Mouse (Mus musculus): Measurements from ENCODE around the gene Zfp217. TPM values are rescaled to one million over a fixed set of nuclear protein-coding genes. Genes with fewer than 3 reads are reported as not detected.
A peak's percentile ranks its signal among the peaks of the same experiment; 100 is the strongest.

Zfp217 gene
- polyA plus RNA-seq, 1 experiment from 2014 or later = 3.7 TPM

DNA sequence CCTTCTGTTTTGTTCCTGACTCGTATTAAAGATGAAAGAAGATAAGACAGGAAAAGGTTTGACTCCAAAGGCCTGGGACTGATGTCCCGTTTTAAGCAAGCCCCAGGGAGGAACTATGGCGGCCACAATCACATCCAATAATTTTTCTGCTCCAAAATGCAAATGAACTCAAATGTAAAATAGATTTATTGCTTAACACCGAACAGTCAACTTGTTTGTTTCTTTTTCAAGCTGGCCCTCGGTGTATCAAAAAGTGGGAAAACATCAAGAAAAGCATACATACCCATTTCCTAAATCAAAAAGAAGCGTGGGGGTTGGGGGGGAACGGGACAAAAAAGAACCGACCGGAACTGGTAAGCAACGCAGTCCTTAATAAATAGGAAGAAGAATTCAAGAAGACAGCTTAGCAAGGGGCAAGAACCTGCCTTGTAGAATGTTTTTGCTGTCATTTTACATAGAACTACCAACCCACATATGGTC is 15.9 kb downstream of the Zfp217 start:
- Histone ChIP-seq H3K4me3 (peak overlapping the region; percentile 90), H3K4me1 (replicated peaks) (peaks cover 38% of the 10 kb centered on the region)

DNA sequence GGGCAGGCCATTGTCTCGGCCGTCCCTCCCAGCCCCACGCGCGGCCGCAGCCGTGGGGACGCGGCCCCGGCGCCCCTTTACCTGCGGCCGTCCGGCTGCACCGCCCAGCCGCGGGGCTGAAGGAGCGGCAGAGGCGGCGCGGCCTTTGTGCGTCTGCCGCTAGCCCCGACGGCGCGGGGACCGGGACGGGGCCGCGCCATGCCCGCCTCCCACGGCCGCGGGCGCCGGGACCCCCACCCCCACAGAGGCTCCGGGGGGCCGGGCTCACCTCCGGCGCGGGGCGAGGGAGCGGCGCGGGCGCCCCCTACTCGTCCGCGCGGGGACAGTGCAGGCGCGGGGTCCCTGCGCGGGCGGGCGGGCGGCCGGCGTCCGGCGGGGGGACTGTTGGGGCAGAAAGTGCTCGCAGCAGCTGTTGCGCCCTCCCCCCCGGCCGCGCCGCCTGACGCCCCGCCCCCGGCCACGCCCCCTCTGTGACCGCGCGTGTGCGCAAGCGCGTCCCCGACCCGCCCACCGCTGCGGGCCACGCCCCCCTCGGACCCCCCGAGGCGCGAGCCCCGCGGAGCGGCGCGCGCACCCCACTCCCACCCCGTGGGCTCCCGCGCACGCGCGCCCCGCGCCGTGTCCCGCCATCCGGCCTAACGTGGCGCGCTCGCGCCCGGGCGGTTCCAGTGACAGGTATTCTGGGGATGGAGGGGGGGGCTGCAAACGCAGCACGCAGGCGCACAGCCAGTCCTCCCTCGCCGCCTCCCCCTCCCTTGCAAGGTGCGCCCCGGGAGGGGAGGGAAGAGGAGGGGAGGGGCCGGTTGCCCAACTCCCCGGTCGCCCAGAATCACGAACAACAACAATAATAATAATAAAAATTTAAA is 16.9 kb downstream of the Zfp217 start:
- Histone ChIP-seq H3K4me1 (replicated peaks) (peaks cover 45% of the 10 kb centered on the region), H3K9me3 (replicated peaks) (no peaks in the 10 kb centered on the region), H3K4me3 (peak overlapping the region; percentile 90), H3K9ac (peak overlapping the region; percentile 98), H3K27me3 (replicated peaks) (no peaks in the 10 kb centered on the region), H3K4me2 (peak overlapping the region; percentile 79), H3K36me3 (no peaks in the 10 kb centered on the region), H3K27ac (ENCODE audit: poor library complexity, severe bottlenecking) (peak overlapping the region; percentile 97)
- peak; percentile 92 for ATAC-seq (ENCODE audit: insufficient number of reproducible peaks, low FRiP score)
- WGBS = under 1% methylated on average over 105 of the region's 122 CpGs

More for the DNA sequence above, 15.9 kb downstream of the Zfp217 start:
- peak overlapping the region; percentile 79 for H3K4me2 ChIP-seq
- peak overlapping the region; percentile 53 for H3K27ac ChIP-seq (ENCODE audit: poor library complexity, severe bottlenecking)
- no peaks in the 10 kb centered on the region for H3K36me3 ChIP-seq
- H3K9me3 ChIP-seq (replicated peaks) = no peaks in the 10 kb centered on the region
- ATAC-seq (ENCODE audit: insufficient number of reproducible peaks, low FRiP score) = no peak
- WGBS = 10% methylated on average over 10 of the region's 10 CpGs
- H3K9ac ChIP-seq = 0 out of 2 replicates have a peak overlapping the region, but pooled peaks have one; percentile 34
- H3K27me3 ChIP-seq (replicated peaks) = no peaks in the 10 kb centered on the region

DNA sequence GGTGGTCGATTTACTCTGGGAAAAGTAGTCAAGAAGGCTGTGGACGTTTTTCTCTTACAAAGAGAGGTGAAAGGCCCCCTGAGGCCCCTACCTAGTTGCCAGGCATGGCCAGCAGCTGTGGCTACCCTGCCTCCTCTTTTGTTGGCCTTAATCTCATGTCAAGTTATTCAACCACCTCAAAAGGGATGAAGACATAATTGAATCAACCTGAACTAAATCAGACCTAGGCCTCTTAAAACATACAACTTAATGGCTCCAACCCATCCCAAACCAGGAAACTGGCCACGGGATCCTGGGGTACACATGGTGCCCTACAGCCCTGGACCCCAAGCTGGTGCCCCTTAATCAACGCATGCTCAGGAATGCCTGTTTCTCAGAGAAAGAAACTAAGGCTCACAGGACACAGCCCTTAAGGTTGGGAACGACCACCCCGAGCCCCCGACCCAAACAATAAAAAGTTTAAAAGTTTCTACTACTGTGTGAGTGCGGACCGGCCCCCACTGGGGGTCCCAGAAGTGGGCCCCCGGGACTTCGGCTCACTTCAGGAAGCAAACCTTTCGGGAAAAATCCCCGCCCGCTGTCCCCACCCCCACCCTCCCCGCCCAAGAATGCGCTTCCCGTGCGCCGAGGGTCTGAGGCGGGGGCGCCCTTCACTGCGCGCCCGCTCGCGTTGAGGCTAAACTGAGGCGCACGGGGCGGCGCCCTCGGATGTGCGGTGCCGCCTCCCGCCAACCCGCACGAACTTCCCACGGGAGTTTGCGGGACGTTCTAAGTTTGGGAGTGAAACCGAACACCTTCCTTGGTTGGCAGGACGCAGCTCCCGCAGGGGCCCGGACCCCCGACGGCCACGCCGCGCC is 17.8 kb downstream of the Zfp217 start:
- Histone ChIP-seq H3K4me1 (replicated peaks) (peaks cover 53% of the 10 kb centered on the region), H3K4me2 (peak overlapping the region; percentile 79), H3K9me3 (replicated peaks) (no peaks in the 10 kb centered on the region), H3K27ac (ENCODE audit: poor library complexity, severe bottlenecking) (peak overlapping the region; percentile 97), H3K36me3 (peaks cover 2% of the 10 kb centered on the region; the same call in 1 of the 2 replicates), H3K9ac (peak overlapping the region; percentile 98), H3K27me3 (replicated peaks) (no peaks in the 10 kb centered on the region), H3K4me3 (peak overlapping the region; percentile 90)
- WGBS = under 1% methylated on average over 48 of the region's 48 CpGs
- ATAC-seq (ENCODE audit: insufficient number of reproducible peaks, low FRiP score) = peak; percentile 66

DNA sequence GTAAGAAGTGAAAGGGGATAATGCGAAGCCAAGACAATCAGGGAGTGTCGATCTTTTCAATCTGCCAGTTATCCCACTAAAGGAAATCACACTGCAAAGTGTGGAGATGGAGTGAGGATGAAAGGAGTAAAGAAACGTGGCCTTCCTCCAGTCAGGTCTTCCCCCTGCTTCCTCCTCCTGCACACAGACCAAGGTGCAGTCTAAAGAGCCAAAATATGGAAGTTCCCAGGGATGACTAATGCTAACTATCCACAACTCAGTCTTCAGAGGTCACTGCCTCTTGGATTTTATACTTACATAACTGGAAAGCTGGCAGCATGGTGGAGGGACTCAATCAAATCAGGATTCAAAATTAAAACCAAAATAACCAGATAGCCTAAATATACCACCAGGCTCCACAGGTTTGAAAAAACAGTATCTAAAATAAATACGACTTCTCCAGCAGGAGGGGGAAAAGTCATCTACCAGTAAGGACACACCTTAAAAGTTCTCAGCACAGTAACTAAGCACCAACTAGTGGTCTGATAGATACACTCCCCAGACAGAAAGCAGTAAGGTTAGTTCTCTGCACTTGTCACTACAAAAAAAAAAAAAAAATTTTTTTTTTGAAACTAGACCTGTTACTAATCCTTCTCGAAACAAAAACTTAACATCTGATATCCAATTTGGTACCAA is 18.5 kb downstream of the Zfp217 start:
- Histone ChIP-seq H3K4me1 (replicated peaks) (peaks cover 55% of the 10 kb centered on the region), H3K4me3 (peak overlapping the region; percentile 90), H3K27me3 (replicated peaks) (no peaks in the 10 kb centered on the region), H3K27ac (ENCODE audit: poor library complexity, severe bottlenecking) (peak overlapping the region; percentile 97), H3K4me2 (peak overlapping the region; percentile 79), H3K9ac (peak overlapping the region; percentile 98), H3K36me3 (peaks cover 5% of the 10 kb centered on the region; the same call in 1 of the 2 replicates), H3K9me3 (replicated peaks) (no peaks in the 10 kb centered on the region)
- ATAC-seq (ENCODE audit: insufficient number of reproducible peaks, low FRiP score) = no peak
- 13% methylated on average over 5 of the region's 5 CpGs for whole genome bisulfite sequencing

DNA sequence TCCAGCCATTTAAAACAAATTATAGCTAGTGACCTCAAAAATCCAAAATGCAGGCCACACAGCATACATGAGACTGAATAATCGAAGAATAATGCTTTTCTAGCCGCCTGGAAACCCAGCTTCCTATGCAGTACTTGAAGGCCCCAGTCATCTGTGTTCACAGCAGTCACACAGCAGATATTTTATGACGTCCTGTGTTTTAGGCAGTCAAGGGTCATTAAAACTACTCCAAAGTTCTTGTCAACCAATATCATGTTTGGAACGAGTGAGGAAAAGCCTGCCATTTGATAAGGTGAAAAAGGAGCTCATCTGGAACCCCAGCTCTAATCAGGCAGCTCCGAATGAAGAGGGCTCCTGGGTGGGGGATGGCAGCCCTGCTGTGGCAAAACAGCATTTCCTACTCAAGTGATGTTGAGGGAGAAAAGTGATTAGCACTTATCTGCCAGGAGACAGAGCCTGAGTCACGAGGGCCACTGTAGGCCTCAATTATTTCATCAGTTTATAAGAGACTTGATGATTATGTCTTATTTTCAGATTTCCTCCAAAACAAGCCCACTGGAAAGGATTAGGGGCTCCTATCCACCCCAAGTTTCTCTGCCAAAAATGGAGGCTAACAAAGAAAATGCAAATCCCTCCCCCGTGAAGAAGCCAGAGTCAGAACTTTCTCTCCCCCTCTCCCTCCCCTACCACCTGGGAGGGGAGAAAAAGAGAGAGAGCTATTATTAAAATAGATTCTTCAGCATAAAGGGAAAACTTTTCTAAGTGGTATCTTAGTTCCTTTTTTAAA is 19.2 kb downstream of the Zfp217 start:
- H3K9me3 ChIP-seq (replicated peaks) = no peaks in the 10 kb centered on the region
- peaks cover 7% of the 10 kb centered on the region; the same call in 1 of the 2 replicates for H3K36me3 ChIP-seq
- ATAC-seq (ENCODE audit: insufficient number of reproducible peaks, low FRiP score) = no peak
- peak overlapping the region; percentile 46 for H3K9ac ChIP-seq
- 15% methylated on average over 7 of the region's 7 CpGs for WGBS
- peaks cover 51% of the 10 kb centered on the region for H3K4me1 ChIP-seq (replicated peaks)
- H3K27ac ChIP-seq (ENCODE audit: poor library complexity, severe bottlenecking) = peak overlapping the region; percentile 97
- peak overlapping the region; percentile 79 for H3K4me2 ChIP-seq
- peak overlapping the region; percentile 28 for H3K4me3 ChIP-seq
- H3K27me3 ChIP-seq (replicated peaks) = no peaks in the 10 kb centered on the region

DNA sequence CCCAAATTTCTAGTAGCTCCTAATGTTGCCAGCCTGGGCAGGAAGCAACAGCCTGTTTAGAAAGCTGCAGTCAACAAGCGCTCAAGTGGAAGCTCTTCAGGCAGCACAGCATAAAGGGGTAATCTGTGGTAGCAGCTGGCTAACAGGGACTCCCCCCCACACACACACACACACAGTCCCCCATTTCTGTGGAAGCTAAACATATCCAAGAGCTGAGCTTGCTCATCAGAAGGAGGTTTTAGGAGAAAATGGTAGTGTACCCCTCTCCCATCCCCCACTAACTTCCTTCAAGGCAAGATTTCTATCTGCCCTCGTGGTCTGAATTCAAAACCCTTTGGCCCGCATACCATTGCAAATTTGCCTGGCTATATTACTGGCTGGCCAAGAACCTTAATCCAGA is 20.4 kb downstream of the Zfp217 start:
- no peak for ATAC-seq (ENCODE audit: insufficient number of reproducible peaks, low FRiP score)
- Histone ChIP-seq H3K9ac (peak overlapping the region; percentile 20; the same call in 1 of the 2 replicates), H3K27ac (ENCODE audit: poor library complexity, severe bottlenecking) (peak overlapping the region; percentile 6; the same call in 1 of the 2 replicates), H3K4me1 (replicated peaks) (peaks cover 54% of the 10 kb centered on the region), H3K9me3 (replicated peaks) (no peaks in the 10 kb centered on the region), H3K36me3 (peaks cover 16% of the 10 kb centered on the region), H3K4me2 (peak overlapping the region; percentile 31), H3K27me3 (replicated peaks) (no peaks in the 10 kb centered on the region), H3K4me3 (no peak overlapping the region)
- 35% methylated on average over 3 of the region's 3 CpGs for WGBS

DNA sequence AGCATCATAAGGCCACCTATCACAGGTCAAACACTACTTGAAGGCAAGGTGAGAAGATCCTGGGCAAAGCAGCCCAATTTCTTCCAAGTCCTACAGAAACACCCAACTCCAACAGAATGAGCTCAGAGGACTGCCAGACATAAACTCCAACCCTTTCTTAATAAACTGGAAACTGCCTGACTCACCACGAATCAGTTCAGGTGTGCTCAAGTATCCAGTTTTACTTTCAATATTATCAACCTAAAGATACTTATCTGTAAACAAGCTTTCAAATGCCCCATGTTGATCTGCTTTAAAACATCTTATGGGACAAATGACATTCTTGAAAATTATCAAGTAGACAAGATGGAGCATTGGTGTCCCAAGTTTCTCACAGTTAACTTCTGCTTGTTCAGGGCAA is 21.6 kb downstream of the Zfp217 start:
- no peak overlapping the region for H3K27ac ChIP-seq (ENCODE audit: poor library complexity, severe bottlenecking)
- H3K9ac ChIP-seq = no peak overlapping the region
- H3K4me3 ChIP-seq = no peak overlapping the region
- H3K4me1 ChIP-seq (replicated peaks) = peaks cover 63% of the 10 kb centered on the region
- ATAC-seq (ENCODE audit: insufficient number of reproducible peaks, low FRiP score) = no peak
- H3K9me3 ChIP-seq (replicated peaks) = no peaks in the 10 kb centered on the region
- 73% methylated on average over 1 of the region's 1 CpGs for WGBS
- H3K36me3 ChIP-seq = peaks cover 26% of the 10 kb centered on the region
- no peaks in the 10 kb centered on the region for H3K27me3 ChIP-seq (replicated peaks)
- H3K4me2 ChIP-seq = no peak overlapping the region

DNA sequence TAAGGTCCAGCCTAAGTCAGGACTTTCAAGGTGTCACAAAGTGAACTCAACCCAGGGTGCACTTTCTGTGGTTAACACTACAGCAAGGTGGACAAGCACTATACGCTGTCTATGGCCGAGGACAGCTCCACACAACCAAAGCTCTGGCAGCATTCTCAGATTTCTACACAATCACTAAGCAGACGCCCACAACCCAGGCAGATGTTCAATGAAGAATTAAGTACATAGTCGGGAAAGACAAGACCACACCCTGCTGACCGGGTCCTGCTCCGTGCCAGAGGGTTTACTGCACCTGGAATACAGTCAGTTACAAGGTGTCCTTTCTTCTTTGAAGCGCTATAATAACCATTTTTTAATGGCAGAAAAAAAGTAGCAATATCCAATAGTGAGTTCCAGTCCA is 25.7 kb downstream of the Zfp217 start:
- H3K36me3 ChIP-seq = peaks cover 64% of the 10 kb centered on the region
- 81% methylated on average over 7 of the region's 7 CpGs for WGBS
- no peak for ATAC-seq (ENCODE audit: insufficient number of reproducible peaks, low FRiP score)
- no peak overlapping the region for H3K9ac ChIP-seq
- peaks cover 51% of the 10 kb centered on the region for H3K4me1 ChIP-seq (replicated peaks)
- no peaks in the 10 kb centered on the region for H3K27me3 ChIP-seq (replicated peaks)
- no peaks in the 10 kb centered on the region for H3K9me3 ChIP-seq (replicated peaks)
- H3K4me2 ChIP-seq = no peak overlapping the region
- no peak overlapping the region for H3K27ac ChIP-seq (ENCODE audit: poor library complexity, severe bottlenecking)
- no peak overlapping the region for H3K4me3 ChIP-seq

DNA sequence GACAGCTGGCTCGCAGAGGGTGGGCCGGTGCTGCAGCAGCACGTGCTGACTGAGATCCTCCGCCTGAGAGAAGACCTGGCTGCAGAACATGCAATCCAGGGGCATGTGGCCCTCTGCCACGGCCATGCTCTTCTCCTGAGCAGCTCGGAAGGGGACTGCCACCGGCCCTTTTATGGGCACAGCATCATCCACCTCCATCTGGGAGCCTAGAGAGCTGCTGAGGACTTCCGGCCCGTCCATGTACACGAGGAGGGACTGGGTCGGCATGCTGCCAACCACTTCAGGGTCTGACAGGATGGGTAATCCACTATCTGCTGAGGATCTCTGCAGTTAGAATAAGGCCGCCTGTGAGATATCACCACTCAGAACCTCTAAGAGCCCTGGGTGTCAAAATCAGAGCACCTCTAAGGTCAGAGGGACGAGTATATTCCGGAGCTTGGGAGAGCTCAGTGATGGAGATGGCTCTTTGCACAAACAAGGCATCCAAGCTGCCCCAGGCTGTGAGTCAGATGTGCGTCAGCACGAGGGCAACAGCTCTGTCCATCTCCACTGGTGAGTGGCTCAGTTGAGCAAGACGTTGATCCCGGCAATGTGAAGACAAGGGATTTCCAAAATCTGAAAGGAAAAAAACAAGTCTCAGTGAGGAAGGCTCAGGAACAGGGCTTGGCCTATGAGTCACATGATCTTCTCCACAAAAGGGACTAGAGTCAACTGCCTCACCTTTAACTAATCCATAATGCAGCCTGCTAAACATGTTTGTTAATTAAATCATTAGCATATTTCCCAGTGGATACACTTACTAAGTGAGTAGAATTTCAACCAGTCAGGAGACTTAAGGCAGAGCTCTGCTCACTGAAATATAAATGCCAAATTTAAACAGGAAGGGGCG is 27.5 kb downstream of the Zfp217 start:
- ATAC-seq (ENCODE audit: insufficient number of reproducible peaks, low FRiP score) = no peak
- Histone ChIP-seq H3K9ac (no peak overlapping the region), H3K4me3 (no peak overlapping the region), H3K4me2 (no peak overlapping the region), H3K27ac (ENCODE audit: poor library complexity, severe bottlenecking) (no peak overlapping the region), H3K9me3 (replicated peaks) (no peaks in the 10 kb centered on the region), H3K27me3 (replicated peaks) (no peaks in the 10 kb centered on the region), H3K4me1 (replicated peaks) (peaks cover 37% of the 10 kb centered on the region), H3K36me3 (peaks cover 74% of the 10 kb centered on the region)
- WGBS = 80% methylated on average over 19 of the region's 19 CpGs

All from heart, embryonic 12.5 days (tissue).